Mouse (Mus musculus) adrenal gland, adult 8-10 months (tissue): ENCODE measurements around the gene Sparcl1. TPM values are rescaled to one million over a fixed set of nuclear protein-coding genes. Genes with fewer than 3 reads are reported as not detected.

ENCODE experiments used
- DNase-seq: peaks from one replicate; pipeline ENCODE4 v3.0.0; 2022
- total RNA-seq, 4 experiments: library from RNA; stranded (reverse); gene quantifications; 2 replicates each; pipeline ENCODE4 v1.2.4; 2022

Sparcl1 gene
- total RNA-seq, 4 experiments from 2014 or later: 33.3 to 48.7 (median 41.3) TPM

GRCm38 (mm10) chr5:104061936-104062772, 51.4 kb downstream of the Sparcl1 start:
- DNase-seq: no peak

GRCm38 (mm10) chr5:104060429-104060828, 53.1 kb downstream of the Sparcl1 start:
- DNase-seq: no peak

- no peak for DNase-seq
Measured at GRCm38 (mm10) chr5:104059628-104060027, 53.9 kb downstream of the Sparcl1 start.

- no peak for DNase-seq
Measured at GRCm38 (mm10) chr5:104058021-104058420, 55.5 kb downstream of the Sparcl1 start.

GRCm38 (mm10) chr5:104056295-104056694, 57.2 kb downstream of the Sparcl1 start:
- no peak for DNase-seq

- DNase-seq: no peak
Measured at GRCm38 (mm10) chr5:104055816-104056215, 57.7 kb downstream of the Sparcl1 start.

- DNase-seq: no peak
Measured at GRCm38 (mm10) chr5:104054938-104055337, 58.6 kb downstream of the Sparcl1 start.

GRCm38 (mm10) chr5:104052956-104053355, 60.6 kb downstream of the Sparcl1 start:
- no peak for DNase-seq

GRCm38 (mm10) chr5:104048139-104048538, 65.4 kb downstream of the Sparcl1 start:
- DNase-seq: no peak

GRCm38 (mm10) chr5:104047200-104048105, 66.1 kb downstream of the Sparcl1 start:
- no peak for DNase-seq

- DNase-seq: peak; percentile 98
Measured at GRCm38 (mm10) chr5:104046256-104047199, 67.0 kb downstream of the Sparcl1 start, which contains the start of gene Nudt9. TSS of gene Nudt9 (plus strand) at chr5:104046306.

- DNase-seq: no peak
Measured at GRCm38 (mm10) chr5:104043704-104044103, 69.8 kb downstream of the Sparcl1 start.

GRCm38 (mm10) chr5:104042906-104043305, 70.6 kb downstream of the Sparcl1 start:
- no peak for DNase-seq

- DNase-seq: peak; percentile 21
Measured at GRCm38 (mm10) chr5:104039154-104039932, 74.2 kb downstream of the Sparcl1 start.

GRCm38 (mm10) chr5:104036686-104037085, 76.8 kb downstream of the Sparcl1 start:
- no peak for DNase-seq

GRCm38 (mm10) chr5:104035824-104036223, 77.7 kb downstream of the Sparcl1 start:
- no peak for DNase-seq

- DNase-seq: no peak
Measured at GRCm38 (mm10) chr5:104035066-104035465, 78.5 kb downstream of the Sparcl1 start.

- DNase-seq: no peak
Measured at GRCm38 (mm10) chr5:104032434-104033097, 81.0 kb downstream of the Sparcl1 start.
